Mouse (Mus musculus) left cerebral cortex, adult 9 months (tissue): ENCODE measurements around the gene Eci1.
"Not testable (repeated sequence)": the region's sequence is repeated elsewhere in the genome, so short reads cannot be mapped to it uniquely, and the experiment has no call there.

Source experiments
- DNase-seq, 2 experiments: peaks; one replicate each; pipeline ENCODE4 v3.0.0; 2022; ENCODE audit warnings: low spot score in 2 of 2

Eci1 gene

GRCm38 (mm10) chr17:24440377-24440776 lies 13.9 kb downstream of the Eci1 start:
- DNase-seq, result no peak

DNA sequence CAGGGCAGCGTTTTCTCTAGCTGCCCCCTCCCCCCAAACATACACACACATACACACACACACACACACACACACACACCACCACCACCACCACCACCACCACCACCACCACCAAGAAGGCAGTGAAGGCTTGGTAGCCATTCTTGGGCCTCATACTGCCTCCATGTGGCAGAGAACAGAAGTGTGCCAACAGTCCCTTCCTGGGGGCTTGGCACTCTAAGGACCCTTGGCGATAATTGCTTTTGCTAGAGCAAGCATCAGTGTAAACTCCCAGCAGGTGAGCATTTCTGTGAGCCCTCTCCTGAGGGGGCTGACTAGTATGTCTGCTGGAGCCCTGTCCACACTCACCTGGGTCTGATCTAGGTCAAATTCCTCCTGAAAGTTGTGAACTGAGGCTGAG lies 14.7 kb downstream of the Eci1 start:
- DNase-seq, result no peak

- DNase-seq, result no peak
Measured at GRCm38 (mm10) chr17:24442107-24442506, 15.7 kb downstream of the Eci1 start.

DNA sequence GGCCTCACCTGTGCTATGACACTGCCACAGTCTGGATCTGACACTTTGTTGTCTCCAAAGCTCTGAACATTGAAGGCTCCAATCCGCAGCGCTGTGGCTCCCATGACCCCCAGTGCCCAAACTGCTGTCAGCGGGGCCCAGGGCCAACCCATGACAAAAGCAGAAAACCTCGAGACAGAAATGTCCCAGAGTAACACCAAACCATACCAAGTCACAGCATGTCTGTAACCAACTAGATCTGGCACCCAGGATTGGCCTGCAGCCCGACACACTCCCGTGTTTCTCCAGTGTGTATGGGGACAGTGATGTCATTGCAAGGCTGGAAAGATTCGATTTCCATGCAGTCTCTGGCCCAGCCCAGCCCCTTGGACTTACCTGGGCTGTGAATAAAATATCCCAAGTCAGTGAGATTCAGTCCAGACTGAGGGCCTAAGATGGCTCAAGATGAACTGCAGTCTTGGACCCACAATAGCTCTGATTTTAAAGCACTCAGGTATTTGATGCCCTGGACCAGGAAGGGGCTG lies 16.3 kb downstream of the Eci1 start, which contains the start of gene Dnase1l2:
TSS of gene Dnase1l2 (minus strand) at position 474 of the 524 bp plus-strand sequence.
- DNase-seq, result no peak

GRCm38 (mm10) chr17:24443409-24443808 lies 17.0 kb downstream of the Eci1 start:
- peak in 1 of 2 experiments; percentile 72 for DNase-seq

DNA sequence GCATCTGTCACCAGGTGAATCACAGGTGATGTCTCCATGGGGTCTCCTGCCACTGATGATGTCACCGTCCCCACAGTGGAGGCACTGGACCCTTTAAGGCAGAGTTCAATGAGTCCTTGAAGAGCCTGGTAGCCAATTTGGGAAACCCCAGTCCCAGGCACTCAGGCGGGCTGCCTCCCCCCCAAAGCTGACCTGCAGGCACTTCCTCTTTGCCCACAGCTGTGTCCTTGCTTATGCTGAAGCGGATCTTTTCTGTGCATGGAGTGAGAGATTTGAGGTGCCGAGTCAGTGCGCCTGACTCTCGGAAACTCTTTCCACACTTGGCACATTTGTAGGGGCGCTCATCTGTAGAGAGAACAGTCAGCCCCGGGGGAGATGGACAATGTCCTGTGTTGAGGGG lies 20.1 kb downstream of the Eci1 start:
- no peak for DNase-seq

DNA sequence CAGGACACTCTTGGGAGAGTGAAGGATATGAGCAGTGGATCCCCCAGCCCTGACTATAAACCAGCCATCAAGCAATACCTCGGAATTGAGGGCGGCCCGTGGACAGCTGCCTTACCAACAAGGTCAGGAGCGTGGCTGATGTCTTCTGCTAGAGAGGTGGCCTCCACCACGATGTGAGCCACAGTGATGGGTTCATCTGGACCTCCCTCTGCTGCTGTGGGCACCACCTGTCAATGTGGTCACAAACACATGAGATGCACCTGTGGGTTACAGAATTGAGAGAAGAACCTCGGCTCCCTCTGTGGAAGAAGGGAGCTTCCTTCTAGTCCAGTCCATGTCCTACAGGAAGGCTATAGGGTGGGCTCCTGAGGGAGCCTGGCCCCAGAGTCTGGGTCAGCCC lies 23.1 kb downstream of the Eci1 start:
- DNase-seq, result no peak

GRCm38 (mm10) chr17:24451220-24451619 lies 24.8 kb downstream of the Eci1 start:
- no peak for DNase-seq

GRCm38 (mm10) chr17:24453372-24453771 lies 26.9 kb downstream of the Eci1 start:
- no peak for DNase-seq

DNA sequence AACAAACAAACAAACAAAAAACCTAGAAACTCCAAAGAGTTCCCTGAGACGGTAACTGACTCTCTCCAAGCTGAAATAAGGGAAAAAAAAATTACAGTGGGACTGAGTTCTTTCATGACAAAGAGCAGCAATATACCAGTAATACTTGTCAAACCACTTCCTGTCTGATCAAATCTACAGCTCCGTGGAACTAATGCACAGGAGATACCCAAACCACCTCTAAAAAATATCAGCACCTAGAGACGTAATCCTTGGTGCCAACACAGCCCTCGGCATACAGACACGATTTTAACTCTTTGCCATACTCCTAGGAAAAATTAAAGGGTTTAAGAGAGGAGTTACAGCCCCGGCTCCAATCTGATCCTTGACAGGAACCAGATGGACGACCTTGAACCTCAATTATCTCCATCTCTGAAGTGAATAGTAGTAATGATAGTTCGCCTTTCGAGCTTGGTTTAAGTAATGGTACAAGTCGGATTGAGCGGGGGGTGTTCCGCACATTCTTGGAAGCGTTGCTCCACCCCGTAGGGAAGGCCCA lies 27.8 kb downstream of the Eci1 start:
- DNase-seq, result no peak

DNA sequence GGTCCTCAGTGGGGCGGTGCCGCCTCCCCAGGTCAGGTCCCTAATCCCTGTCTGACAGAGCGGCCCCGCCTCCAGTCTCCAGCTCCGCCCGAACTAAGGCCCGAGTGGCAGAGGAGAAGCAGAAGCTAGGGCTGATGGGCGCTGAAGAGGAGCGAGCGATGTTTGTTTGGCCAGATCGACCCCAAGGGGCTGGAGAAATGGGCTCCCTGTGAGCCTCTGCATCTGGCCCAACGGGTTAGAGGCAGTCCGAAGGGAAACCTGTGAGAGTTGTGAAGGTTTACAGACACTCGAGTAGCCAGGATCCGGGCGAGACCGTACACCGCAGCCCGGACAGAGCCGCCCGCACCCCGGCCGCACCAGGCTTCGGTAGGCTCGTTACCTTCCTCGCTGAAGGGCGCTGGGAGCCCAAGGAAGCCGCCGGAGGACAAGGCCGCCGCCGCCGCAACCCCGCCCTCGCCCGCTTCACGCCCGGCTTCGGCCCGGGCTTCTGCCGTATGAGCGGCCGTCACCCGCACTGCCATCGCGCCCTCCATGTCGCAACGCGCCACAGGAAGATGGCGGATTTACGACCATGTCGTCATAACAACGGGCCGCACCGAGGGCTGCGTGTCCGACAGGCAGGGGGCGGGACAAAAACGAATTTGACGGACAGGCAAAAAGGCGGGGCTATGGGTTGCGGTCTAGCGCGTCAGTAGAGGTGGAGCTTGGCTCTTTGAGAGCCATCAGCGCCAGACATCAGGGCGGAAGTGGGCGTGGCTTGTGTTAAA lies 28.5 kb downstream of the Eci1 start:
- DNase-seq, result peak; percentile 98 to 99

GRCm38 (mm10) chr17:24455523-24456206 lies 29.2 kb downstream of the Eci1 start:
- DNase-seq, result not testable (repeated sequence)

- no peak for DNase-seq
Measured at GRCm38 (mm10) chr17:24461580-24461979, 35.1 kb downstream of the Eci1 start.

- DNase-seq, result no peak
Measured at GRCm38 (mm10) chr17:24462932-24463331, 36.5 kb downstream of the Eci1 start.

- DNase-seq, result no peak
Measured at GRCm38 (mm10) chr17:24463374-24464133, 37.1 kb downstream of the Eci1 start.

DNA sequence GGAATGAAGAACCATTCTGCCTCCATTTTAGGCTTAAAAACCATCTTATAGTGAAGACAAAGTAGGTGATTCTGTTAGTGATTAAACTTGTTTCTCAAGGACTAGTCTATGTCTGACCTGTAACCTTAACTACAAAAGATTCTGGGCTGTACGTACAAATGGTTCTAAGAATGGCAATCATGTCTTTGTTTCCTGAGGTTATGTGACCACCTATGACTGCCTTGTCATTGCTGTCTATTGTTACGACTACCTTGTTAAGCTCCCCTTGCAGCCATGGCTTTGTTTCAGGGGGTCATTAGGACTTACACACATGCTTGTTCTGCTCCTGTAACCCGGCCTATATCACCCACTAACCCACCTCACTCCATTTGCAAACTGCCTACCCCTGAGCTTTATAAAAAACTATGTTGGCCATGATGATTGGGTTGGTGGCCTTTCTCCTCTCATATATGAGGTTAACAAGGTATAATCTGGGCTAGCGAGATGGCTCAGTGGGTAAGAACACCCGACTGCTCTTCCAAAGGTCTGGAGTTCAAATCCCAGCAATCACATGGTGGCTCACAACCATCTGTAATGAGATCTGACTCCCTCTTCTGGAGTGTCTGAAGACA lies 42.3 kb downstream of the Eci1 start:
- no peak for DNase-seq

DNA sequence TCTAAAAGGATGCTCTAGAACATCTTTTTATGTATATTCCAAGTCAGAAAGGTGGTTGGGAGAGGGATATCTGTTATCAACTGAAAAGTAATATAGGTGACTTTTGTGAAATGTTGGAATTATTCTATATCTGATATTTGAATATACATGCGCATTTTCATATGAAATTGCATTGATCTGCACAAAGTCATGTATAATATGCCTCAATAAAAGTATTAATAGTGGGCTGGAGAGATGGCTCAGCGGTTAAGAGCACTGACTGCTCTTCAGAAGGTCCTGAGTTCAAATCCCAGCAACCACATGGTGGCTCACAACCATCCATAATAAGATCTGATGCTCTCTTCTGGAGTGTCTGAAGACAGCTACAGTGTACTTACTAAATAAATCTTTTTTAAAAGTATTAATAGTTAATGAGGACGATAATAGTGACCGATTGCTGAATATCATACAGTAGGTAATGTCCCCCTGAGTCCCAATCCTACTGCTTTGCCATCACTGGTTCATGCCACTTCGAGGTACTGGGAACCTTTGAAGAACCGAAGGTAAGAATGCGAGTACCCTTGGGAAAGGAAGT lies 43.0 kb downstream of the Eci1 start:
- no peak for DNase-seq

GRCm38 (mm10) chr17:24469910-24470602 lies 43.6 kb downstream of the Eci1 start, which contains the start of the genes E4f1 and Pgp:
Gene E4f1, minus strand, starts transcription at chr17:24470313.
Gene Pgp, plus strand, starts transcription at chr17:24470392.
- peak; percentile 97 to 99 for DNase-seq

DNA sequence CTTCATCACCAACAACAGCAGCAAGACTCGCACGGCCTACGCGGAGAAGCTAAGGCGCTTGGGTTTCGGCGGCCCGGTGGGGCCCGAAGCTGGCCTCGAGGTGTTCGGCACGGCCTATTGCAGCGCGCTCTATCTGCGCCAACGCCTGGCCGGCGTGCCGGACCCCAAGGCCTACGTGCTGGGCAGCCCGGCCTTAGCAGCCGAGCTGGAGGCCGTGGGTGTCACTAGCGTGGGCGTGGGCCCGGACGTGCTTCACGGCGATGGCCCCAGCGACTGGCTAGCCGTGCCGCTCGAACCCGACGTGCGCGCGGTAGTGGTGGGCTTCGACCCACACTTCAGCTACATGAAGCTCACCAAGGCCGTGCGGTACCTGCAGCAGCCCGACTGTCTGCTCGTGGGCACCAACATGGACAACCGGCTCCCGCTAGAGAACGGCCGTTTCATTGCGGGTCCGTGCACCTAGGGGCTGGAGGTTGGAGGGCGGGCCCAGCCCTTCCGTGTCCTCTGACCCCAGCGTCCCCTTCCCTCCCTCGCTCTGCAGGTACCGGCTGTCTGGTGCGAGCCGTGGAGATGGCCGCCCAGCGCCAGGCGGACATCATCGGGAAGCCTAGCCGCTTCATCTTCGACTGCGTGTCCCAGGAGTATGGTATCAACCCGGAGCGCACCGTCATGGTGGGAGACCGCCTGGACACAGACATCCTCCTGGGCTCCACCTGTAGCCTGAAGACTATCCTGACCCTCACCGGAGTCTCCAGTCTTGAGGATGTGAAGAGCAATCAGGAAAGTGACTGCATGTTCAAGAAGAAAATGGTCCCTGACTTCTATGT lies 44.5 kb downstream of the Eci1 start:
- no peak for DNase-seq
